Mouse (Mus musculus) ES-Bruce4 (cell line): ENCODE measurements around the gene Nbeal2. TPM values are rescaled to one million over a fixed set of nuclear protein-coding genes. Genes with fewer than 3 reads are reported as not detected.
A peak's percentile ranks its signal among the peaks of the same experiment; 100 is the strongest.

Source experiments
- H3K27ac ChIP-seq: 2 replicates; pipeline ENCODE4 v1.5.1; 2012; ENCODE audit warnings: low read length, inconsistent platforms; ENCODE audit not compliant: insufficient read depth
- H3K27me3 ChIP-seq: 2 replicates; pipeline ENCODE4 v1.6.1; 2012; ENCODE audit warnings: mild to moderate bottlenecking, low read length, inconsistent platforms; ENCODE audit not compliant: control insufficient read depth, poor library complexity, insufficient read depth, severe bottlenecking
- H3K36me3 ChIP-seq: 2 replicates; pipeline ENCODE4 v1.6.1; 2012; ENCODE audit warnings: inconsistent platforms, mild to moderate bottlenecking, low read length, moderate library complexity; ENCODE audit not compliant: control insufficient read depth, poor library complexity, insufficient read depth, severe bottlenecking
- H3K4me1 ChIP-seq: one replicate; pipeline ENCODE4 v1.8.1; 2011; ENCODE audit warnings: low read length; ENCODE audit not compliant: control insufficient read depth, insufficient read depth
- H3K4me3 ChIP-seq: 2 replicates; pipeline ENCODE4 v1.5.1; 2011; ENCODE audit warnings: low read depth, mild to moderate bottlenecking, low read length
- H3K9ac ChIP-seq: 2 replicates; pipeline ENCODE4 v1.6.1; 2012; ENCODE audit warnings: low read depth, mild to moderate bottlenecking, inconsistent platforms; ENCODE audit not compliant: poor library complexity, severe bottlenecking
- H3K9me3 ChIP-seq: replicated peaks from 2 replicates; pipeline ENCODE4 v1.6.1; 2012; ENCODE audit warnings: mild to moderate bottlenecking, low read length, inconsistent platforms; ENCODE audit not compliant: control insufficient read depth, poor library complexity, insufficient read depth, severe bottlenecking
- CTCF ChIP-seq: IDR thresholded peaks from one replicate; pipeline ENCODE4 v1.8.1; 2011; ENCODE audit warnings: low read depth, low read length
- EP300 ChIP-seq: IDR thresholded peaks from 2 replicates; pipeline ENCODE4 v1.6.1; 2011; ENCODE audit warnings: low read depth, low read length; ENCODE audit not compliant: insufficient read depth
- POLR2A ChIP-seq: IDR thresholded peaks from one replicate; pipeline ENCODE4 v1.8.1; 2011; ENCODE audit warnings: low read length; ENCODE audit not compliant: insufficient read depth
- polyA plus RNA-seq: library from polyadenylated mRNA; stranded (reverse); fragments of >200 nt; gene quantifications from 2 replicates; pipeline ENCODE4 v1.2.4, GENCODE M21; 2011; ENCODE audit warnings: low read depth; ENCODE audit not compliant: missing spikeins, insufficient read depth, insufficient read length

The Nbeal2 gene
- polyA plus RNA-seq, result 10.3 and 11.6 TPM in 2 replicates

DNA sequence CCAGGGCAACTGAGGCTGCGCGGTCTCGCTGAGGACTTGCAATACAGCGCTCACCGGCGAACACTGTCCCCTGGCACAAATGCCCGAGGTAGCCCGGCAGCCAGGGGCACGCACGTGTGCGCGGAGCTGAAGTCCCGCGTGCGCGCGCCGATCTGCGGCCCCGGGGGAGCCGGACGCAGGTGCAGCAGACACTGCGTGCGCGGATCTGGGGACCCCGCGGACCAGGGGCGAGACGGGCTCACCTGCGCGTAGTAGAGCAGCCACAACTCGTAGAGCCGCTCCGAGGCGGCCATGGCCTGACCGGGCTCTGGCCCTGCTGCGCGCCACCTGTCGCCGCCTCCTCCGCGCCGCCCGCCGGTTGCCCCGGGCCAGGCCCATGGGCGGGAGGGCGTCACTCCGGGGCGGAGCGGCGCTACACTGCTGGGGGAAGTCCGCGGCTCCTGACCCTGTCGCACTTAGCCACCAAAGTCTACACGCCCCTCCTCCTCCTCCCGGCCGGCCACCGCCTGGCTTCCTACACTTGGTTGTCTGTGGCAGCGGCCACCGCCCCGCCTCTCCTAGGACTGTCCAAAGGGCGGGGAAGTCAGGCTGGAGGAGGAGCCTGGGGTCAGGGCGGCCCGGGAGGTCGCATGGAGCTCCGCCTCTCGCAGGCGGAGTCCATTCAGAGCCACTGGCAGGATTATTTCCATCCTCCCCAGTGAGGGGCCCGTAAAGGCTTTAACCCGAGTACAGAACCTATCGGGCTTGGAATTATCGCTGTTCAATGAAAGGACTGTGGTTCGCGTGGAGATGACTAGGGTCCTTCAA, at the start of gene Nbeal2:
Gene Nbeal2 (minus strand): TSS at position 507 of the 807 bp plus-strand sequence.
- Histone ChIP-seq H3K36me3 (no peaks in the 10 kb centered on the region), H3K27me3 (no peaks in the 10 kb centered on the region), H3K4me3 (peak within 1 kb of the TSS; percentile 75), H3K4me1 (peaks cover 3% of the 10 kb centered on the region), H3K27ac (no peak within 1 kb of the TSS), H3K9ac (peak within 1 kb of the TSS; percentile 72), H3K9me3 (no peaks in the 10 kb centered on the region)
- no peak for TF ChIP-seq CTCF
- 0 out of 2 replicates have a peak, but pooled peaks have one; percentile 26 for TF ChIP-seq EP300
- peak; percentile 58 for TF ChIP-seq POLR2A

DNA sequence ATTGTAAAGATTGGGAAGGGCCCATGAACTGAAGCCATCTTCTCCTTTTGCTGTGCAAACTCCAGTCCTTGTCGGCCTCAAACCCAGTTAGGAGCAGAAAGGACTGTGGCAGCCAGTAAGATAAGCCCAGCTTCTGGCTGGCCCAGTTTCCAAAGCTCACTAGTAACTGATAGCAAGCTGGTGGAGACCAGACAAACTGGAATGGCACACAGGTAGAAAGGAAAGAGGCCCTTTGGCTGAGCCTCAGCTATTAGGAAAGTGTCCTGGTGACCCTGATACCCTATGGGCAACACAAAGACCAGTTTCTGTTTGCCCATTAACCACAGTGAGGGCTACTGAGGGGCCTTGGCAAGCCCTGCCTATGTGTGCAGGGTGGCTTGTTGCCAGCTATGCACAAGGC, 48.9 kb upstream of the Nbeal2 start:
- TF ChIP-seq POLR2A, result no peak
- no peak for TF ChIP-seq EP300
- no peak for TF ChIP-seq CTCF
- H3K9me3 ChIP-seq, result no peaks in the 10 kb centered on the region
- no peak overlapping the region for H3K9ac ChIP-seq
- no peak overlapping the region for H3K4me3 ChIP-seq
- no peaks in the 10 kb centered on the region for H3K36me3 ChIP-seq
- H3K27ac ChIP-seq, result no peak overlapping the region
- H3K4me1 ChIP-seq, result no peaks in the 10 kb centered on the region
- no peaks in the 10 kb centered on the region for H3K27me3 ChIP-seq

DNA sequence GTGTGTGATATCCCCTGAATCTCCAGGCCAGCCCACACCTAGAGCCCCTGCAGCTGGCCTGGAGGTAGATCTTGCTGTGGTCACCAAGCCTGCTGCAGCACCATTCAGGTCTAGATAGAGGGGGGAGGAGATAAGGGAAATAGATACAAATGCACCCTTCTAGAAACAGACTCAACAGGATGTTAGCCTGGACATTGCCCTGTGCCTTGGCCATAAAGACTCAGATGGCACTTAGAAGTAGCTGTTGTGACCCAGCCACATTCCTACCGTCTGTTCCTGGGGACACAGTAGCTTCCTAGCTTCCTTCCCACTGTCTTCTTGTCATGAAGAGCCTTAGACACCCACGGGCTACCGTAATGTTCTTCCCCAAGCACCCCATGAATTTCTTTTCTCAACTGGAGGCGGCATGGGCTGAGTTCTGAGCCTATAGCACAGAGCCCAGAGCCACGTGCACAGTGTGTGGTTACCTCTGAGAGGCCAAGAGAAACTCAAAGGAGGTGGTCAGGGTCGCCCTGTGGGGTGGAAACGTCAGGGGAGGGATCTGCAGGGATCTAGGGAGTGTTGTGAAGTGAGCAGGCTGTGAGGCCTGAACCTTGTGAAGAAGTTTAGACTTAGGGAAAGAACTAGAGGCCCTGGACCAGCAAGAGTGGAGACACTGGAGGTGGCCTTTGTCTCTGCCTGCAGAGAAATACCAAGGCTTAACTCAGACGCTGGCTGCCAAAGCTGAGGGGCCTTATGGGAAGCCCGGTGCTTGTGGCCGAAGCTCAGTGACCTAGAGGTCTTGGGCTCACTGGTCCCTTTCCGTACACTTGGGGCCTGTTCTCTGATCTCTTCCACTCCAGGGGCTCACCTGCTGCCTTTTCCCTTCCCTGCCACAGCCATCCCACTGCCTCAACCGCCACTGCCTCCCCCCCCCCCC, 47.4 kb upstream of the Nbeal2 start:
- H3K4me3 ChIP-seq, result no peak overlapping the region
- H3K27me3 ChIP-seq, result no peaks in the 10 kb centered on the region
- H3K4me1 ChIP-seq, result no peaks in the 10 kb centered on the region
- TF ChIP-seq POLR2A (no peak), CTCF (no peak), EP300 (no peak)
- no peak overlapping the region for H3K9ac ChIP-seq
- no peak overlapping the region for H3K27ac ChIP-seq
- H3K36me3 ChIP-seq, result no peaks in the 10 kb centered on the region
- H3K9me3 ChIP-seq, result no peaks in the 10 kb centered on the region

DNA sequence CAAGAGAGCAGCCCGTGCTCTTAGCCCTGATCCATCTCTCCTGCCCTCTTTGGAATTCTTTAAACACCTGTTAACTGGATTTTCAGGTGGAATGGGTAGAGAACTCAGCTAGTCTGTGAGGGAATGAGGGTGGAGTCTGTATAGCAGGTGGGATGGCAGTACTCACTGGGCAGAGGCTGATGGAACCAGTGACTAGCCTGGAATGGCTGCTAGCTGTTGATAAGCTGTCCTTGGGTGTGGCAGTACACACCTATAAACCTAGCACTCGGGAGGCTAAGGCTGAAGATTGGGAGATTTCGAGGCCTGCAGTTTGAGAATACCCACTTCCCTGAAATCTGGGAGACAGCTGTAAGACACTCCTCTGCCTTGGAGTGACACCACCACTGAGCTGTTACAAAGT, 45.6 kb upstream of the Nbeal2 start:
- Histone ChIP-seq H3K9me3 (no peaks in the 10 kb centered on the region), H3K4me1 (no peaks in the 10 kb centered on the region), H3K27ac (no peak overlapping the region), H3K36me3 (no peaks in the 10 kb centered on the region), H3K4me3 (no peak overlapping the region), H3K9ac (no peak overlapping the region), H3K27me3 (no peaks in the 10 kb centered on the region)
- TF ChIP-seq POLR2A, result no peak
- no peak for TF ChIP-seq EP300
- TF ChIP-seq CTCF, result no peak

DNA sequence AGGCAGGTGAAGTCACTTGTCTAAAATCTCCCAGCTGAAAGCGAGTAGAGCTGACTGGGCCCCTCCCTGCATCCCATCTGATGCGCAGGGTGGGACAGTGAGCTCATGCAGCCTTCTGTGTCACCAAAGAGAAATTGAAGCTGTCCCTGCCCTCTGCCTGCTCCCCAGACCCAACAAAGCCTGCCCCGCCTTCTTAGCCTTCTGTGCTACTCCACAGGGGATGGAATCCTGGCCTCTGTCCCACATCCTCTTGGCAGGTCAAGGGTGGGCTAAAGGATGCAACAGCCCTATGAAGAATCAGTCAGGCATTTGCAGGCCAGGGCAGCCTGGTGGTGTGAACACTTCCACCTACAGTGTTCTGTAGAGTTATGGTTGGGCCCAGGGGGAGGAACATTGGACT, 43.5 kb upstream of the Nbeal2 start:
- H3K27me3 ChIP-seq, result no peaks in the 10 kb centered on the region
- H3K9me3 ChIP-seq, result no peaks in the 10 kb centered on the region
- H3K4me1 ChIP-seq, result no peaks in the 10 kb centered on the region
- H3K4me3 ChIP-seq, result no peak overlapping the region
- H3K27ac ChIP-seq, result no peak overlapping the region
- TF ChIP-seq CTCF, result no peak
- 0 out of 2 replicates have a peak, but pooled peaks have one; percentile 32 for TF ChIP-seq EP300
- no peaks in the 10 kb centered on the region for H3K36me3 ChIP-seq
- H3K9ac ChIP-seq, result no peak overlapping the region

DNA sequence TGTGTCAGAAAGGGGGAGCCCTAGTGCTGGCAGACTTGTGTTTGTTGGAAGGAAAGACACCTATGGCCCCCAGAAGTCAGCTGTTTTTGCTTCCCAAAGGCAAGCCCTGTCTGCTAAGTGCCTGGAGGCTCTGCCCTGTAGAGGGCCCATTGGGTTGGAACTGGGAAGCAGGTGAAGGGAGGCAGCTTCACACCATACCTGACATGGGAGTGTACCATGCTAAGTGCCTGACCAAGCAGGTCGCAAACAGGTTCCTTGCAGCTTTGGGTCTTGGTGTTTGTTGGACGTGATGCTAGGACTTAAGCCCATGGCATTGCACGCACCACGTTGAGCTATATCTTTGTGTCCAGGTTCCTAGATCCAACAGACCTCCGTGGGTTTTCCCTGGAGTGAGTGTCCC, 42.5 kb upstream of the Nbeal2 start:
- Histone ChIP-seq H3K4me1 (no peaks in the 10 kb centered on the region), H3K9ac (no peak overlapping the region), H3K4me3 (no peak overlapping the region), H3K27ac (no peak overlapping the region), H3K36me3 (no peaks in the 10 kb centered on the region), H3K9me3 (no peaks in the 10 kb centered on the region), H3K27me3 (no peaks in the 10 kb centered on the region)
- TF ChIP-seq EP300 (no peak), CTCF (no peak), POLR2A (no peak)
